Mouse (Mus musculus) CD4-positive, CD25-positive, alpha-beta regulatory T cell (primary cell): ENCODE measurements around the gene Mrps11. TPM values are rescaled to one million over a fixed set of nuclear protein-coding genes. Genes with fewer than 3 reads are reported as not detected.

Source experiments
- polyA plus RNA-seq: library from polyadenylated mRNA; unstranded; fragments of 100-300 nt; shearing (Covaris generic); gene quantifications from one replicate; pipeline ENCODE4 v1.2.1, GENCODE M21; 2017

The Mrps11 gene
- 50.1 TPM for polyA plus RNA-seq

GRCm38 (mm10) chr7:78782639-78783581 lies at the start of gene Mrps11, which contains the start of gene Mrpl46:
Gene Mrps11 (plus strand): TSS chr7:78783119.
Gene Mrpl46 (minus strand): TSS chr7:78783531.

GRCm38 (mm10) chr7:78737614-78738210 lies 45.2 kb upstream of the Mrps11 start, which contains the start of gene Ntrk3:
Gene Ntrk3 (minus strand): TSS chr7:78738012.

Other genes with a start within 250 kb of the Mrps11 start
- 12.0 TPM for gene Ntrk3, start 45.1 kb upstream of the Mrps11 start, polyA plus RNA-seq
- 52.5 TPM for gene Mrpl46, start 412 bp downstream of the Mrps11 start, polyA plus RNA-seq
- gene Det1, start 64.1 kb downstream of the Mrps11 start, polyA plus RNA-seq = 30.9 TPM
- gene Aen, start 112.7 kb downstream of the Mrps11 start, polyA plus RNA-seq = 51.0 TPM
- 91.5 TPM for gene Isg20, start 130.3 kb downstream of the Mrps11 start, polyA plus RNA-seq